Mouse (Mus musculus) cortical plate, adult 2 months (tissue): ENCODE measurements at regions not wholly inside any gene's neighbourhood (a gene's known extent, or its start where the extent isn't known, plus 50 kb on each side); places are given as distances from the start of the nearest gene placed in this dataset.

Experiments
- CTCF ChIP-seq: fragments of 200-500 bp; IDR thresholded peaks from 2 replicates; pipeline ENCODE4 v1.5.1; 2011; ENCODE audit warnings: mild to moderate bottlenecking, control low read depth, low read length; ENCODE audit not compliant: insufficient read depth; ENCODE audit errors: extremely low read depth
- POLR2A ChIP-seq: fragments of 200-500 bp; IDR thresholded peaks from 2 replicates; pipeline ENCODE4 v1.6.1; 2011; ENCODE audit warnings: mild to moderate bottlenecking, low read length, control low read depth; ENCODE audit not compliant: insufficient read depth; ENCODE audit errors: extremely low read depth

GRCm38 (mm10) chr6:117650541-117650940 lies 190.4 kb upstream of the Zfp637 start:
- TF ChIP-seq CTCF (no peak), POLR2A (no peak)
